Mouse (Mus musculus) olfactory bulb, adult 2 months (tissue): ENCODE measurements around the gene Gsx2.

Experiments
- CTCF ChIP-seq: fragments of 200-500 bp; IDR thresholded peaks from 2 replicates; pipeline ENCODE4 v1.5.1; 2012; ENCODE audit warnings: low read depth, mild to moderate bottlenecking, low read length, moderate library complexity; ENCODE audit not compliant: insufficient read depth
- POLR2A ChIP-seq: fragments of 200-500 bp; IDR thresholded peaks from 2 replicates; pipeline ENCODE4 v1.6.1; 2012; ENCODE audit warnings: mild to moderate bottlenecking, low read depth, low read length, moderate library complexity; ENCODE audit not compliant: insufficient read depth

DNA sequence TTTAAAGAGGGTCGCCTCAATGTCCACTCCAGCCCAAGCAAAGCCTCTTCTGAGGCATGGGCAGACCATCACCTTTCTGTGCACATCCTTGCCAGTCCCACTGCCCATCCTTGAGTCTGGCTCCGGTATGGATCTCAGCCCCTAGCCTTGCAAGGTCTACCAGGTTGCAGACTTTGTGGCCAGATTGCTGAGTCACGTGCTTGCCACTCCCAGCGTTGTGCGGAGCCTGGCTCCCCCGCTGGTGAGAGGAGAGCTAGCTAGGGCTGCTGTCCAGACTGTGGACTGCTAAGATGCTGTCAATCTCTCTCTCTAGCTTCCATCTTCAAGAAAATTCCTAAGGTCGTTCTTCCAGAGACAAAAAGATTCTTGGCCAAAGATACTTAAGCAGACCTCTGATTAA lies 4.2 kb downstream of the Gsx2 start:
- no peak for TF ChIP-seq CTCF
- TF ChIP-seq POLR2A, result no peak
